Mouse (Mus musculus): ENCODE results near the gene Alox12b. TPM values are rescaled to one million over a fixed set of nuclear protein-coding genes. Genes with fewer than 3 reads are reported as not detected.

Gene Alox12b
- polyA plus RNA-seq, 1 experiment from 2014 or later = not detected

DNA sequence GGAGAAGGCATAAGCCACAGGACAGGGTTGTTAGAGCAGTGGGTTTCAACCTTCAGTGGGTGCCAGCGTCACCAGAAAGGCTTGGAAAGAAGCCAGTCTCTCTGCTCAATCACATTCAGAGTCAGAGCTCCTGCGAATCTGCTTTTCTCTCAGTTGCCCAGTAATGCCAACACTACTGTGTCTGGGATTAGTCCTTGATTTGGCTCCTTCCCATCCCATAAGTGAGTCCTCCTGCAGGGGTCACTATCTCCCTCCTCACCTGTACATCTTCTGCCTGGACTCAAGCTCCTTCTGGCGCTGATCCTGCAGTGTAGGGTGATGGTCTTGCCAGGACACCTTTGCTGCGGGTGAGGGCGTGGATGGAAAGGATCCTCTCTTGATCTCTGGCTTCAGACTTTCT lies 40.0 kb downstream of the Alox12b start:
- ATAC-seq (no peak), DNase-seq (no peak)
- Histone ChIP-seq H3K27ac (ENCODE audit: low read depth) (no peak overlapping the region), H3K27me3 (ENCODE audit: insufficient read depth, low read length) (peaks cover 23% of the 10 kb centered on the region), H3K4me3 (ENCODE audit: low read depth, low read length) (no peak overlapping the region), H3K4me1 (ENCODE audit: insufficient read depth) (peaks cover 3% of the 10 kb centered on the region; the same call in 1 of the 2 replicates), H3K36me3 (replicated peaks; ENCODE audit: insufficient read depth, low read length) (no peaks in the 10 kb centered on the region), H3K9me3 (ENCODE audit: low read length) (no peaks in the 10 kb centered on the region), H3K9ac (replicated peaks) (no peak overlapping the region), H3K4me2 (ENCODE audit: low read depth, low read length) (no peak overlapping the region)
- WGBS (ENCODE audit: insufficient replicate concordance) = 9% methylated on average over 5 of the region's 5 CpGs
- TF ChIP-seq CTCF (IDR thresholded peaks at IDR 0.05; ENCODE audit: low read depth) (peak; percentile 36), EP300 (IDR thresholded peaks at IDR 0.05; ENCODE audit: low read depth) (no peak)

DNA sequence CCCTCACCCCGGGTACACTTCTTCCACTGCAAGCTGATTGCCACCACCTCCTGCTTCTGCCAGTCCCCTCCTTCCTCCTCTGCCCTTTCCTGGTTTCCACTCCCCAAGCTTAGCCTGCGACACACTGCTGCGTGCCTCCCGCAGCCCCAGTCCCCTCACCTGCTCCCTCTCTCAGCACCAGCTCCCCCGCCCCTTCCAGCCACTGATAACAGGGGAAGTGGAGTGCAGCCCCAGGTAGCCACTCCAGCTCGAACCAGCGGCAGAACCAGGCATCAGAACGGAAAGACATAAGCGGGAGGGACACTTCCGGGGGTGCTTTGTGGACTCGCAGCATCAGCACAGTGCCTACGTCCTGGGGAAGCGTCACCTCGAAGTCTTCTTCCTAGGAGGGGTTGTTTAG lies 40.4 kb downstream of the Alox12b start:
- peaks cover 23% of the 10 kb centered on the region for H3K27me3 ChIP-seq (ENCODE audit: insufficient read depth, low read length)
- no peaks in the 10 kb centered on the region for H3K36me3 ChIP-seq (replicated peaks; ENCODE audit: insufficient read depth, low read length)
- H3K4me3 ChIP-seq (ENCODE audit: low read depth, low read length) = no peak overlapping the region
- WGBS (ENCODE audit: insufficient replicate concordance) = under 1% methylated on average over 14 of the region's 14 CpGs
- ATAC-seq (no peak), DNase-seq (no peak)
- no peak overlapping the region for H3K27ac ChIP-seq (ENCODE audit: low read depth)
- no peak overlapping the region for H3K9ac ChIP-seq (replicated peaks)
- peaks cover 3% of the 10 kb centered on the region; the same call in 1 of the 2 replicates for H3K4me1 ChIP-seq (ENCODE audit: insufficient read depth)
- no peaks in the 10 kb centered on the region for H3K9me3 ChIP-seq (ENCODE audit: low read length)
- no peak for TF ChIP-seq EP300 (IDR thresholded peaks at IDR 0.05; ENCODE audit: low read depth)
- no peak for TF ChIP-seq CTCF (IDR thresholded peaks at IDR 0.05; ENCODE audit: low read depth)
- peak overlapping the region; percentile 29; the same call in 1 of the 2 replicates for H3K4me2 ChIP-seq (ENCODE audit: low read depth, low read length)

DNA sequence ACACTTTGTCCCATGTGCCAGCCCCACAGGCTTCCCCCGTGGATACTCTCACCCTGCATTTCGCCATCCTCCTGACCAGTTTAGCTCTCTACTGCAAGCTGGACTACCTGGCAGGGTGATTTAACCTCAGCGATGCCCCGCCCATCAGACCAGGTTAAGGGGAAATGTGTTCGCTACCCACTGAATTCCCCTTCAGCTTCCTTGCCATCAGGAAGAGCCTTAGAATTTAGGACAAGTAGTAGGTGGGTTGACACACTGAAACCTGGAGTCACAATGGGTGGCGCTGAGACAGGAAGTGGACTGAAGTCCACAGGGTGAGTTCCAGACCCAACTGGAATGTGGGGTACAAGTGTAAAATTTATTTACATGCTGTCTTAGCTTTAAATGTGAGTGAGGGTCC lies 41.0 kb downstream of the Alox12b start, which contains the start of gene Alox8:
Gene Alox8, minus strand, starts transcription at position 101 of the 400 bp plus-strand sequence.
- H3K27me3 ChIP-seq (ENCODE audit: insufficient read depth, low read length) = peaks cover 23% of the 10 kb centered on the region
- H3K27ac ChIP-seq (ENCODE audit: low read depth) = no peak within 1 kb of the TSS
- ATAC-seq (no peak), DNase-seq (no peak)
- no peak within 1 kb of the TSS for H3K4me3 ChIP-seq (ENCODE audit: low read depth, low read length)
- H3K9ac ChIP-seq (replicated peaks) = no peak within 1 kb of the TSS
- H3K4me1 ChIP-seq (ENCODE audit: insufficient read depth) = peaks cover 3% of the 10 kb centered on the region; the same call in 1 of the 2 replicates
- no peaks in the 10 kb centered on the region for H3K36me3 ChIP-seq (replicated peaks; ENCODE audit: insufficient read depth, low read length)
- no peaks in the 10 kb centered on the region for H3K9me3 ChIP-seq (ENCODE audit: low read length)
- peak within 1 kb of the TSS; percentile 29; the same call in 1 of the 2 replicates for H3K4me2 ChIP-seq (ENCODE audit: low read depth, low read length)
- 31% methylated on average over 6 of the region's 6 CpGs for WGBS (ENCODE audit: insufficient replicate concordance)
- no peak for TF ChIP-seq EP300 (IDR thresholded peaks at IDR 0.05; ENCODE audit: low read depth)
- TF ChIP-seq CTCF (IDR thresholded peaks at IDR 0.05; ENCODE audit: low read depth) = no peak

DNA sequence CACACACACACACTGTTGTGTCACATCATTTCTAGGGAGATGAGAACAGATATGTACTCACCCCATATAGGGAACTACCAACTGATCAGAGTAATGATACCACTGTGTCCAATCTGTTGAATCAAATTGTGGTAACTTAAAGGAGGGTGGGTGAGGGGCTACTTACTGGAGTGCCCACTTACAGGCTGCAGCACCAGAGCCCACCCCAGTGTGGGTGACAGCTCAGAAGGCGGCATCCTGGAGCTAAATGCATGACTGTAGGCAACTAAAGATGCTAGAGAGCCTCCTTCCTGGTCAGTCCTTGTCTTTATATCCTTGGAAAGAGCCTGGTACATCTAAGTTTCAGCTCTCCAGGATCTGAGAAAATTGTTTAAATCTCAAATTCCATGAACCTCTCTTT lies 42.5 kb downstream of the Alox12b start:
- WGBS (ENCODE audit: insufficient replicate concordance) = 75% methylated on average over 1 of the region's 1 CpGs
- H3K27me3 ChIP-seq (ENCODE audit: insufficient read depth, low read length) = peaks cover 23% of the 10 kb centered on the region
- H3K4me2 ChIP-seq (ENCODE audit: low read depth, low read length) = no peak overlapping the region
- H3K36me3 ChIP-seq (replicated peaks; ENCODE audit: insufficient read depth, low read length) = no peaks in the 10 kb centered on the region
- H3K4me1 ChIP-seq (ENCODE audit: insufficient read depth) = peaks cover 3% of the 10 kb centered on the region; the same call in 1 of the 2 replicates
- TF ChIP-seq CTCF (IDR thresholded peaks at IDR 0.05; ENCODE audit: low read depth) (no peak), EP300 (IDR thresholded peaks at IDR 0.05; ENCODE audit: low read depth) (no peak)
- no peak for DNase-seq
- no peaks in the 10 kb centered on the region for H3K9me3 ChIP-seq (ENCODE audit: low read length)
- no peak overlapping the region for H3K9ac ChIP-seq (replicated peaks)
- no peak overlapping the region for H3K4me3 ChIP-seq (ENCODE audit: low read depth, low read length)
- no peak for ATAC-seq
- H3K27ac ChIP-seq (ENCODE audit: low read depth) = no peak overlapping the region

DNA sequence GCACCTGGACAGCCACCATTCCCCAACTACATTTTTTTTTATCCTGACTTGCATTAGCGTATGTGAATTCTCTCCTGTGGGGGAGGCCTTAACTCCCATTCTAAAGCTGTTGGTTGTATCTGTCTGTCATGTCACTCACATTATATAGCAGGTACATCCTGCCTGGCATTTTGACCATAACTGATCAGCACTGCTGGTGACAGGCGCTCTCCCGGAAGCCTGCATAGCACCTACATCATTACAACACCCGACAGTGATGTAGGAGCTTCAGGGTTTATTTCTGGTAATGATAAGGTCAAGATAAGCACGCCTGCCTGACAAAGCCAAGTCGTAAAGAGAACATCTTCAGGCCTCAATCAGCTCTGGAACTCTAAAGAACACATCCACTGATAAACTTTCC lies 43.4 kb downstream of the Alox12b start:
- Histone ChIP-seq H3K36me3 (replicated peaks; ENCODE audit: insufficient read depth, low read length) (no peaks in the 10 kb centered on the region), H3K4me2 (ENCODE audit: low read depth, low read length) (no peak overlapping the region), H3K27ac (ENCODE audit: low read depth) (no peak overlapping the region), H3K27me3 (ENCODE audit: insufficient read depth, low read length) (peaks cover 23% of the 10 kb centered on the region), H3K9ac (replicated peaks) (no peak overlapping the region), H3K9me3 (ENCODE audit: low read length) (no peaks in the 10 kb centered on the region), H3K4me3 (ENCODE audit: low read depth, low read length) (no peak overlapping the region), H3K4me1 (ENCODE audit: insufficient read depth) (peaks cover 3% of the 10 kb centered on the region; the same call in 1 of the 2 replicates)
- no peak for ATAC-seq
- DNase-seq = no peak
- TF ChIP-seq EP300 (IDR thresholded peaks at IDR 0.05; ENCODE audit: low read depth) (no peak), CTCF (IDR thresholded peaks at IDR 0.05; ENCODE audit: low read depth) (no peak)
- WGBS (ENCODE audit: insufficient replicate concordance) = 39% methylated on average over 6 of the region's 6 CpGs

DNA sequence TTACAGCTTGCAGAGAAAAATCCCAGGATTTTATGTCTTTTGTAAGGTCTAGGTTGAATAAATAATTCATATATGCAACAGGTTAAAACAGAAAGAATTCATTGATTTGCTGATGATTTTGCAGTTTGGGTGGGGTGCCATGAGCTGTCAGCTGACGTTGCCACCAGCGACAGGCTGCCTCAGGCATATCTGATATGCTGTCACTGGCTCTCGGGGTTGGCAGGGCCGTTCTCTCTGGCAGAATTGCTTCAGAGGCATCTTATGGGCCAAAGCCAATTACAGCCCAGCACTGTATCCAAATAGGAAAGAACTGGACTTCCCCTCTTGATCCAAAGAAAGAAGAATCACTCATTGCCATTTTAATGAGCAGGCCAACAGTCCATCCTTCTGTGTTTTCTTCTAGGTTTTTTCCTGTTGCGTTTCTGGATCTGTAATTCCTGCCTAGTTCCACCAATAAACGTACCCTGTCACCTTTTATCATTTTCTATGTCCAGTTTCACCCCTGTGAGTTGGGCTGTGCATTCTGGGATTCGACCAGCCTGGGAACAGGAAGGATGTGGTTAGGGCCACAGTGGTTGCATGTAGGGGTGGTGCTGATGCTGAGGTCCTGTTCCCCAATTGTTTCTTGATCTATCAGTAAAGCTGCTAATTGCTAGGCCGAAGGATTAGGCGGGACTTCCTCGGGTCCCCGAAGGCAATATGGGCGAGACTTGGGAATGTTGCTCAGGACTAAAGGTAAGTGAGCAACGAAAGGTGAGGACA lies 45.9 kb downstream of the Alox12b start:
- WGBS (ENCODE audit: insufficient replicate concordance) = 36% methylated on average over 13 of the region's 13 CpGs
- Histone ChIP-seq H3K4me1 (ENCODE audit: insufficient read depth) (no peaks in the 10 kb centered on the region), H3K27me3 (ENCODE audit: insufficient read depth, low read length) (peaks cover 4% of the 10 kb centered on the region; the same call in 1 of the 2 replicates), H3K9me3 (ENCODE audit: low read length) (no peaks in the 10 kb centered on the region), H3K4me3 (ENCODE audit: low read depth, low read length) (no peak overlapping the region), H3K9ac (replicated peaks) (no peak overlapping the region), H3K36me3 (replicated peaks; ENCODE audit: insufficient read depth, low read length) (no peaks in the 10 kb centered on the region), H3K4me2 (ENCODE audit: low read depth, low read length) (no peak overlapping the region), H3K27ac (ENCODE audit: low read depth) (no peak overlapping the region)
- no peak for ATAC-seq
- TF ChIP-seq EP300 (IDR thresholded peaks at IDR 0.05; ENCODE audit: low read depth) = no peak
- TF ChIP-seq CTCF (IDR thresholded peaks at IDR 0.05; ENCODE audit: low read depth) = no peak
- no peak for DNase-seq

Measured in liver, postnatal 0 days (tissue).